Mouse (Mus musculus): ENCODE measurements around the gene Cab39l. TPM values are rescaled to one million over a fixed set of nuclear protein-coding genes. Genes with fewer than 3 reads are reported as not detected.
A peak's percentile ranks its signal among the peaks of the same experiment; 100 is the strongest.
"Not testable (repeated sequence)": the region's sequence is repeated elsewhere in the genome, so short reads cannot be mapped to it uniquely, and the experiment has no call there.

Gene Cab39l
- total RNA-seq, 2 experiments from 2014 or later: 24.0 to 26.6 TPM

- intact Hi-C loops (cut with DNase I): no loop called here
- Histone ChIP-seq H3K4me3 (no peak overlapping the region), H3K27ac (no peak overlapping the region)
- no peak for TF ChIP-seq CTCF (IDR thresholded peaks at IDR 0.05)
- DNase-seq (ENCODE audit: extremely low spot score in 1 of 2, low spot score in 2 of 2): no peak
These were observed 154.2 kb downstream of the Cab39l start for GRCm38 (mm10) chr14:59594988-59595387.

- peak; percentile 95 to 99 for DNase-seq (ENCODE audit: extremely low spot score in 1 of 2, low spot score in 2 of 2)
- no peak for TF ChIP-seq CTCF (IDR thresholded peaks at IDR 0.05)
- Histone ChIP-seq H3K4me3 (peak within 1 kb of the TSS; percentile 95), H3K27ac (peak within 1 kb of the TSS; percentile 90)
- intact Hi-C loops (cut with DNase I): no loop called here
These were observed 156.9 kb downstream of the Cab39l start, which contains the start of gene Cdadc1 for GRCm38 (mm10) chr14:59597398-59598259. TSS of gene Cdadc1 (minus strand) at chr14:59597959.

- Histone ChIP-seq H3K27ac (peak overlapping the region; percentile 90), H3K4me3 (peak overlapping the region; percentile 95)
- no peak for TF ChIP-seq CTCF (IDR thresholded peaks at IDR 0.05)
- intact Hi-C loops (cut with DNase I): no loop called here
- DNase-seq (ENCODE audit: extremely low spot score in 1 of 2, low spot score in 2 of 2): no peak
These were observed 157.5 kb downstream of the Cab39l start for GRCm38 (mm10) chr14:59598260-59598627.

GRCm38 (mm10) chr14:59604002-59604645, 163.4 kb downstream of the Cab39l start:
- intact Hi-C loops (cut with DNase I): loop anchor here (2.0 kb wide), 1 partner anchor 339 kb away; no protein-coding TSS in a partner anchor
- peak; percentile 75 for TF ChIP-seq CTCF (IDR thresholded peaks at IDR 0.05)
- Histone ChIP-seq H3K4me3 (no peak overlapping the region), H3K27ac (no peak overlapping the region)
- no peak for DNase-seq (ENCODE audit: extremely low spot score in 1 of 2, low spot score in 2 of 2)

- intact Hi-C loops (cut with DNase I): loop anchor here (1.0 to 2.0 kb wide), 2 partner anchors 337 to 410 kb away; no protein-coding TSS in a partner anchor
- H3K27ac ChIP-seq: no peak overlapping the region
- peak; percentile 59 to 68 for DNase-seq (ENCODE audit: extremely low spot score in 1 of 2, low spot score in 2 of 2)
- no peak overlapping the region for H3K4me3 ChIP-seq
- peak; percentile 80 for TF ChIP-seq CTCF (IDR thresholded peaks at IDR 0.05)
These were observed 165.0 kb downstream of the Cab39l start for GRCm38 (mm10) chr14:59605671-59606353.

GRCm38 (mm10) chr14:59607021-59607420, 166.2 kb downstream of the Cab39l start:
- intact Hi-C loops (cut with DNase I): no loop called here
- no peak for DNase-seq (ENCODE audit: extremely low spot score in 1 of 2, low spot score in 2 of 2)
- Histone ChIP-seq H3K27ac (no peak overlapping the region), H3K4me3 (no peak overlapping the region)
- TF ChIP-seq CTCF (IDR thresholded peaks at IDR 0.05): no peak

- intact Hi-C loops (cut with DNase I): loop anchor here (2.0 kb wide), 1 partner anchor 330 kb away; no protein-coding TSS in a partner anchor
- Histone ChIP-seq H3K27ac (no peak overlapping the region), H3K4me3 (no peak overlapping the region)
- peak; percentile 47 to 50 for DNase-seq (ENCODE audit: extremely low spot score in 1 of 2, low spot score in 2 of 2)
- TF ChIP-seq CTCF (IDR thresholded peaks at IDR 0.05): peak; percentile 76
These were observed 172.3 kb downstream of the Cab39l start for GRCm38 (mm10) chr14:59612920-59613625.

GRCm38 (mm10) chr14:59614149-59614548, 173.4 kb downstream of the Cab39l start:
- DNase-seq (ENCODE audit: extremely low spot score in 1 of 2, low spot score in 2 of 2); intact Hi-C loops (cut with DNase I); H3K27ac ChIP-seq: not testable (repeated sequence)

GRCm38 (mm10) chr14:59616802-59617201, 176.0 kb downstream of the Cab39l start:
- TF ChIP-seq CTCF (IDR thresholded peaks at IDR 0.05): no peak
- DNase-seq (ENCODE audit: extremely low spot score in 1 of 2, low spot score in 2 of 2): no peak
- intact Hi-C loops (cut with DNase I): no loop called here
- Histone ChIP-seq H3K4me3 (no peak overlapping the region), H3K27ac (no peak overlapping the region)

More at GRCm38 (mm10) chr14:59614149-59614548, 173.4 kb downstream of the Cab39l start:
- not testable (repeated sequence) for H3K4me3 ChIP-seq

- Histone ChIP-seq H3K4me3 (no peak overlapping the region), H3K27ac (no peak overlapping the region)
- DNase-seq (ENCODE audit: extremely low spot score in 1 of 2, low spot score in 2 of 2): no peak
- intact Hi-C loops (cut with DNase I): no loop called here
- TF ChIP-seq CTCF (IDR thresholded peaks at IDR 0.05): no peak
These were observed 183.6 kb downstream of the Cab39l start for GRCm38 (mm10) chr14:59624326-59624885.

All from left cerebral cortex, adult 2 months (tissue).